Mouse (Mus musculus): ENCODE results near the gene Clptm1.

Gene Clptm1

DNA sequence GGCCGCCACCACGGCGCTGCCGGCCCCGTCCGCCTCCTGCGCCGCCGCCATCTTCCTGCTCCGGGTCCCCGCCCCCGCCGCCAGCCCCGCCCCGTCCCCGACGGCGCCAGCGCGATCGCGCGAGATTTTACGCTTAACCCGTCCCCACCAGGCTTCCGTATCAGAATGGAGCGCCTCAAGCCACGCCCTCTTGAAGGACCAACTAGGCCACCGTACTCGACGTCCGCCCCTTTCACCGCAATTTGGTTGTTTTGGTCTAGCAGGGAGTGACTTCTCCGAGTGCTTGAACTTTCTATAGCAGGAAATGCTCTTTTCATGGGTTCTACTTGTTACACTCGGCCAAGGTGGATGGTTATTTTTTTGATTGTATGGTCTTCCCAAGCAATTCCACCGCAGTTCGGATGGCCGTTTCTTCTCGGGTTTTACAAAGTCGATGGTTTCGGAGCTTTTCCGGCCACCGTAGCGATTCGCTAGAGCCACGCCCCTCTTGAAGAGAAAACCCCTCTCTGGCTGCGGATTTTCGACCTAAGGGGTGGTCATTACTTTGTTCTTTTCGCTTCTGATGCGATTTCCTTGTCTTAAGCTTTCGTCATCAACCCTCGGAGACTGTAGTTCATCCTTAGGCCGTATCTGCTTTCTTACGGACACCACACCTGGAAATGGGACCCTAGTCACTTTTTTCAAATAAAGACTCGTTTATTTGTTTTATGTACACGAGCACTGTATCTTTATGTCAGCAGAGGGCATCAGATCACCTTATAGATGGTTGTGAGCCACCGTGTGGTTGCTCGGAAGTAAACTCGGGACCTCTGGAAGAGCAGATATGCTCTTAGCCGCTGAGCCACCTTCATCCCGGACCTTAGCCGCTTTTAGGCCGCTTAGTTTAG lies at the start of gene Clptm1:
Gene Clptm1 (minus strand): TSS at position 79 of the 887 bp plus-strand sequence.
- DNase-seq: peak; percentile 97

DNA sequence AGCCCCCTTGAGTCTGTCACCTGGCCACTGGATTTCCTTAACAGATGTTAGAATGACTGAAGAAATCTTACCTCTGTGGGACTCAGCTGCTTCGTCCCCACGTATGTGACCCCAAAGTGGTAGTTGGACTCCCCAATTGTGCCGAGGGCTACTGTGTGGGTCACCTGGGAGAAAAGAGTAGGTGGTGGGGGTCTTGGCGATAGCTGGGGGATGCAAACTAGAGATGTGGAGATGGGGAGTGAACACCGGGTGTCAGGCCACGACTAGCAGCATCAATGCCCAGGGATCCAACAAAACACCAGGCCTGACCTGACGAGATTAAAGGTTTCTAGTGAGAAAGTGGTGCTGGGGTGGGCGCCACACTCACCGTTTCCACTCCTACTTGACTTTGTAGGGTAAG lies 48.8 kb upstream of the Clptm1 start:
- DNase-seq: no peak

DNA sequence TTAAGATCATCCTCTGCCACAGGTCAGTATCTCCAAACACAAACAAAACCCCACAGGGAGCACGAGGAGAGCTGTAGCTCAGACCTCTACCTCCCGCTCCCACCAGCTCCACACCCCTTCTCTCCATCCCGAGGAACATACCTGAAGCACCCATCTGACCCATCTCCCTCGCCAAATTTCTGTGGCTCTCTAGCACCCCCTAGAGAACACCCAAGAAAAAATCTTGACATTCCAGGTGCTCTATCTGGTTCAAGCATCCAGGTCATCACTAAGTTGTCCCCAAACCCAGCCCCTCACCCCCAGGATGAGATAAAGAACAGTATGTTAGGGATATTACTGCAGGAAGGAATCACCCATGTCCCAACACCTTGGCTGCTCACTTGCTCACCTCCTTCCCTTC lies 48.4 kb upstream of the Clptm1 start:
- peak; percentile 43 for DNase-seq

DNA sequence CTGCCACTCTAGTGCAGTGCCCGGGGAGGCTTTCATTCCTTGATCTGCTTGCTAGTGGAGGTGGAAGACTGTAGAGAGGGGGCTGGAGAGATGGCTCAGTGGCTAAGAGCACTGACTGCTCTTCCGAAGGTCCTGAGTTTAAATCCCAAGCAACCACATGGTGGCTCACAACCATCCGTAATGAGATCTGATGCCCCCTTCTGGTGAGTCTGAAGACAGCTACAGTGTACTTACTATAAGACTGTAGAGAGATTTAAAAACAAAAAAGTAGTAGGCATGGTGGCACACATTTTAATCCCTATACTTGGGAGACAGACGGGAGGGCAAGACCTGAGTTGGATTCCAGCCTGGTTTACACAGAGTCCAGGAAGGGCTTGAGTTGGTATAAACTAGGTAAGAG lies 47.6 kb upstream of the Clptm1 start:
- no peak for DNase-seq

DNA sequence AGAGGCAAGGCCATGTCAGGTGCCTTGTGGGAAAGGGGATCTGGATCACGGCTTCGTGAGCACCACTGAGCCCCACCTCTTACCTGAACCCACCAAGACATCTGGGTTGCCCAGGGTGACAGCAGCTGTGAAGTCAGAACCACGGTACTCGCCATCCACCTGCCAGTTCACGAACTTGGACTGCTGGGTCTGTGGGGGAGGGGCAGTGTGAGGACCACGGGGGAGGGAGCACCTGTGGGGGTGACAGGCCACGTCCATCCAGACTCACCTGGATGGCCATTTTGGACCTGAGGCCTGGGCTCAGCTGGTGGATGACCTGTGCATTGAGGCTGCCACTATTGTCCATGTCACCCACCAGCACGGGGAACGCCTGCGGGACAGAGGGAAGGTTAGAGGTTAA lies 45.8 kb upstream of the Clptm1 start:
- DNase-seq: no peak

GRCm38 (mm10) chr7:19705271-19705670 lies 40.4 kb upstream of the Clptm1 start:
- DNase-seq: no peak

GRCm38 (mm10) chr7:19704475-19704874 lies 39.6 kb upstream of the Clptm1 start:
- DNase-seq: no peak

GRCm38 (mm10) chr7:19702859-19703555 lies 38.2 kb upstream of the Clptm1 start:
- no peak for DNase-seq

- DNase-seq: peak; percentile 56
These were observed 36.4 kb upstream of the Clptm1 start for GRCm38 (mm10) chr7:19701069-19701761.

- DNase-seq: no peak
These were observed 35.7 kb upstream of the Clptm1 start for GRCm38 (mm10) chr7:19700299-19701068.

- DNase-seq: no peak
These were observed 35.0 kb upstream of the Clptm1 start for GRCm38 (mm10) chr7:19699827-19700148.

DNA sequence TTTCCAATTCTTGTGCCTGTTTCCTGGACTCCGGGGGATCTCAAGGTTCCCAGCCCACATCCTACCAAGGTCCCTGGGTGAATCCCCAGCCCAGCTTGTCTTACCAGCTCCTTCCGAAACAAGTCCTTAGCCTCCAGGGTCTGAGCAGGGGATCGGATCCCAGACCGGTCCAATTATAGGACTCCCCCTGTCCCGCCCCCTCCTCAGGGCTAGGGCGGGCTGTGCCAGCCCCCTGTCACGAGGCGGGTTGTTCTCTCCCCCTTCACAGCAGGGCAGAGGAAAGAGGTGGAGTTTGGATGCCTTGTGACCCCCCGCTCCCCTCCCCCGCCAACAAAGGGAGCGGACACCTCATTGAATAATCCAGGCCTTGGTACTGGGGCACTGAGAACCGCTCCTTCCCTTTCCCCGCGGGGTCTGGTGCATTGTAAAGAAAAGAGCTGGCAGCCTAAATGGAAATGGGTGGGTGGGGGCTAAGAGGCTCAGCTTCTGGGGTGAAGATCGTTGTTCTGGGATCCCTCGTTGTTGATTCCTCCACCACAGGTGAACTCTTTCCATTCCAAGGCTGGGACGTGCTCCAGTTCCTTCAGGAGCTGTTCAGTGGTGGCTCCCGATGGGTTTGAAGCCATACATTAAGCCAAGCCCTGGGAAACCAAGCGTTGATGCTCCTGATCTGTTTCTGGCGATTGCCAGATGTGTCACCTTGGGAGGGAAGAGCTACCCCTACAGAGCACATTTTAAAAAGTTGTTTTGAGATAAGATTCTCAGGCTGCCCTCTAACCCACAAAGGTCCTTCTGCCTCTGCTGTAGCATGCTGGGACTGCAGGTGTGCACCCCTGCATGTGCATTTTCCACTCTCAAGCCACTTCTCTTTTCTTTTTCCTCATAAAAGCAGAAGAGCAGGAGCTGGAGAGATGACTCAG lies 34.3 kb upstream of the Clptm1 start, which contains the start of gene Apoe:
Gene Apoe (minus strand): TSS at position 282 of the 920 bp plus-strand sequence.
- peak; percentile 39 for DNase-seq

DNA sequence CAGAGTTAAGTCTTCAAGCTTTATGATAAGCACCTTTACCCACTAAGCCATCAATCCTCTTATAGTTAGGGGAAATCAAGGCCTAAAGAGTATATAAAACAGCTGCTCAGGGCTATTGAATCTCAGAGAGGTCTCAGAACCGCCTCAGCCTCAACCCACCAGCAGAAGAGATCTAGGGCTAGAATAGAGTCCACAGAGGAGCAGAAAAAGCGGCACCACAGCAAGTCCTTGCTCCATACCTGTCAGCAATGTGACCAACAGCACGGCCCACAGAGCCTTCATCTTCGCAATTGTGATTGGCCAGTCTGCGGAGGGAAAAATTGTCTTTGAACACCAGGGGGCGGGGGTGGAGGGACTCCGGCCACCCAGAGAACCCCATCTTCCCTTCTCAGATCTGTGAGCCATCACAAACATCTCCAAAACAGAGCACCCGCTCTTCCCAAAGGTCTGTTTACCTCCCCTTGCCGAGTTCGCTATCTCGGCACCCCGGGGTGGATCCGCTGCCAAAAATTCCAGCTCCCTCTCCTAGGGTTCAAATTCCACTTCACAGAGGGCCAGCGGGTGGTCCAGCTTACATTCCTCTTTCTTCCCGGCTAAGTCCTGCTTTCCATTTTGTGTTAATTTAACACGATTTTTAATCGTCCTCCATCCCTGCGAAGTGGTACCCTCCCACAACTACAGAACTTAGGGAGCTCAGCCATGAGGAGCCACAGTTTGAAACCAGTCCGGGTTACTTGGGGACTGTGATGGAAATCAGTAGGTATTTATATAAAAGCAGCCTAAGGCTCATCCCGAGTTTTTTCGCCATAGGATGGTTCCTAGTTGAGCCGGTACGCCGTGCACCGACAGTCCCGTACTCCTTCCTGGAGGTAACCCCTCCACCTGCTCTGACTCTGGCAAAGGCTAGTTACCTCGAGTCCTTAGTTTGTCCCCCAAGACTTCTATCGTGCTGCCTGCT lies 33.4 kb upstream of the Clptm1 start:
- DNase-seq: no peak

- no peak for DNase-seq
These were observed 31.6 kb upstream of the Clptm1 start for GRCm38 (mm10) chr7:19696336-19696873.

GRCm38 (mm10) chr7:19695881-19696280 lies 31.0 kb upstream of the Clptm1 start:
- no peak for DNase-seq

GRCm38 (mm10) chr7:19695213-19695594 lies 30.4 kb upstream of the Clptm1 start:
- DNase-seq: no peak

GRCm38 (mm10) chr7:19694336-19695212 lies 29.7 kb upstream of the Clptm1 start:
- no peak for DNase-seq

- no peak for DNase-seq
These were observed 28.6 kb upstream of the Clptm1 start for GRCm38 (mm10) chr7:19693421-19693820.

All from thymus, postnatal 25 days (tissue).